Mouse (Mus musculus) yolk sac, embryonic 10.5 days (tissue): ENCODE results near the gene Cdk15.
A peak's percentile ranks its signal among the peaks of the same experiment; 100 is the strongest.

Source experiments
- DNase-seq: peaks from one replicate; pipeline ENCODE4 v3.0.0-alpha.2; 2017; ENCODE audit warnings: low spot score

Gene Cdk15

DNA sequence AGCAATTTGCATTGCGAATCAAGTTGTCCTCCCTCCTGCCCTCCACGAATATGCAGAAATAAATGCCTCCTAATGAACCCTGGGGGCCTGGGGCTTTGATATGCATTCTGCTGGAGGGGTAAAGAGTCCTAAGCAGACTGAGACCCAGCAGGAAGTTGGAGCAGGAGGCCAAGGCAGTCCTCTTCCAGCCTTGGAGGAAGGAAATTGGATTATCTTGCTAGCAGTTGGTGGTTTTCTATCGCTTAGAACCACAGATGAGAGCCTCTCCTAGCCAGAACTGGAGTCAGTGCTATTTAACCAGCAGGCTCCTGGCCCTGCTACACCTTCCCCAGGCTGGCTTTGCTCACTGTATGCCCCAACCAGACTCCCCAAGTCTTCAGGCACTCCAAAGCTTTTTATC lies 119.9 kb downstream of the Cdk15 start:
- no peak for DNase-seq

DNA sequence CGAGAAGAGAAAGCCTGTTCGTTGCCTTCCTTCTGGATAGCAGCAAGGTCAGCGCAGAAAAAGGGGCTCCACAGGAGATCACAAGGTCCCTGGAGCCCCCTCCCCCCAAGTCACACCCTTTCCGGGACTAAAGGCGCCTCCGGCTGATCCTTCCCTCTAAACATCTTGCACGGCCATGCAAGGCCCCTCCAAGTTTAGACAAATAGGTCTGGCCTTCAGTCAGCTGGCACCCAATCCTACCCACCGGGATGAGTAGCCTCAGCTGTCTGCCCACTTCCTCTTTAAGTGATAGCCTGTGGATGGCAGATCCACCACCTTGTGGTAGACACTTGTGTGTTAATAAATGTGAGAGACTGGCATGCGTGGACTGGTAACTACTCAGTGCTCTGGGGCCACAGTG lies 120.6 kb downstream of the Cdk15 start:
- no peak for DNase-seq

DNA sequence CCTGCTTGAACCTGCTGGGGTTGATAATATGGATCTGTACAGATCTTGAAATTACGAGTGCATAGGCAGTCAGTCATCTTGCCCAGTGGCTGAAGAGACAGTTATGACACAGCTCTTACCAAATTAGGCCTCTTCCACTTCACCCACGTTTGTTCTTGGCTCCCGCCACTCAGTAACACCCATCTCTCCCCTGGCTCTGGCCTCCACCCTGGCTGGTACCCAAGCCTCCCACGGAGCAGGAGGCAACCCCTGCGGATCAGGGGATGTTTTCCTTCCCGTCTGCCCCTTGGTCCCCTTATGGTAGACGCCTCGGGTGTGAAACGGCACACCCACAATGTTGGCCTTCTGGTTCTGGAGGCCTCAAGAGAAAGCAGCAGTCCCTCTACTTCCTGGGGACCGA lies 124.2 kb downstream of the Cdk15 start:
- no peak for DNase-seq

DNA sequence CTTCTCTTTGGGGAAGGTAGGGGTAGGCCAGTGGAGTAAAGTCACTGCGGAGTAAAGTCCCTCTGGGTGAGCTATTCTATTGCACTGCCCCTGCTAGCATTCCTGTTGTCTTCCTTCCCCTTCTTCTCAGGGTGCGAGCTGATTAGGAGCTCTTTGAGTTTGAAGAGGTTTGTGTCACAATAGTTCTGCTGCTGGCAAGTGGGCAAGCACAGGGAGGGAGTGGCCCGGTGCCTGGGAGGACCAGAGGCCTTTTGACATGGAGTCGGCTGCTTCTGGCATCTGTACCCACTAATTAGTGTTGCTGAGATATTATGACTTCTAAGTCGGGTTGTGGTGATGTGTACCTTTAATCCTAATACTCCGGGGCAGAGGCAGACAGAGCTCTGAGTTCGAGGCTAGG lies 124.8 kb downstream of the Cdk15 start:
- no peak for DNase-seq

DNA sequence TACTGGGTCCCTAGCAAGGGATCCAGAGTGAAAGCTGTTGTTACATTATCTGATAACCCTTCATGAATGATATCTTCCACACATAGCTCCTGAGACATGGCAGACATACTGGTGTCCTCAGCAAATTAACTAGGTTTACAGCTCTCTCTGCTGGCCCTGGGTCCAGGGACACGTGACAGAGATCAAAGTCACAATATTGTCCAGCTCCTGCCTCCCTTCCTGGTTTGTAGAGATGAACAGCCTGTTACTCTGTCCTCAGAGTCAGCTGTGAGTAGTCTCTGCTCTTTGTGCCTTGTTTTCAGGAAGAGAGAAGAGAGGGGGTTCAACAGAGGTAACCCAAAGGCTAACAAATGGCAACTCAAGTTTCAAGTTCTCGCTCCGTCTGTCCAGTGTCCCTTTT lies 125.8 kb downstream of the Cdk15 start:
- no peak for DNase-seq

DNA sequence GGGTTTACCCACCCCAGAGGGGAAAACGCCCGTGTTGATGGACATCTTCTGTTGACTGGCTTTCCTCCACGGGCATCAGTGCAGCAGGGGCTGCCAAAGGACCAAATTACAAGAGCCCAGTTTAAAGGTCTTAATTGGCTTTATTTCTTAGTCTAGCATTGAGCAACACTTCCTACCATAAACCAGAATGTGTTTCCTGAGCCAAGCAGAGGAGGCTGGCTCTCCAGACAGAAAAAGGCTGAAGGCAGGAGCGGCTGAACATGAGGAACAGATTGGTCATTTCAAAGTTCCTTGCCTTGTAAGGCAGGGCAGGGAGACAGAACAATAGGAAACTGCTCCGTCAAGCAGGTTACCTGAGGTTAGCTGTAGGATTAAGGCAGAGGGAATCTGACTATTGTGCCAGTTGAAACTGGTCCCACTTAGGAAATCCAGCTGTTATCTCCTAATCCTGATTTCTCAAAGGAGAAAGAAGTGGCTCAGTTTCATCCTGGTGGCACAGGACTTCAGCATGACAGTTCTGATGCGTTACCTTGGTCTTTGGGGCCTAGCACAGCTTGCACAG lies 126.4 kb downstream of the Cdk15 start:
- DNase-seq = no peak

DNA sequence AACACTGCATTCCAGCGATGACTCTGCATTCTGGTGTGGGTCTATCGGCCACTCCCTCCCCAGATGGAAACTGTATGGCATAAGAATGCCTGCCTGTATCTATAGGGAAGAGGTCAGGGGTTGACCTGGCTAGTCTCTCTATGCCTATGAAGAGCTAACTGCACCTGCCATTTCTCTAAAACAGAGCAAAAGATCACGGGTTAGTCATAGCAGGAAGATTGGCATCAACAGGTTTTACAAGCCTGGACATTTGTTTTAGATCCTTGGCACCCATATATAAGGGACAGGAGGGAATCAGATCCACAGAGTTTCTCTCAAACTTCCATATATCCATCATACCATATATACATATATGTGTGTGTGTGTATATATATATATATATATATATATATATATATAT lies 127.7 kb downstream of the Cdk15 start:
- DNase-seq = no peak

DNA sequence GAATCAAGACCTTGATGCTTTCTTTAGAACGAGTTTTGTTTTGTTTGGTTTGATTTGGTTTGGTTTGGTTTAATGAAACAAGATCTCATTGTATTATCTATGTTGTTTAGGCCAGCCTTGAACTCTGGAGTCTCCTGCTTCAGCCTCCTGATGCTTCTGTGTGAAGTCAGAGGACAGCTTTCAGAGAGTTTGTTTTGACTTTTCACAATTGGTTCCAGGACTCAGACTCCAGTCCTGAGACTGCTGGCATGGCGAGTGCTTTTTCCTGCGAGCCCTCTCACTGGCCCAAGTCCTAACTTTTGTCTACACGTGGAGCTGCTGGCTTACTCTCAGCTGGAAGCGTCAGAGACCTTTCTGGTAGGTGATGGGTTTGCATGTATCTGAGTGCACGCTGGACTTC lies 128.9 kb downstream of the Cdk15 start:
- no peak for DNase-seq

DNA sequence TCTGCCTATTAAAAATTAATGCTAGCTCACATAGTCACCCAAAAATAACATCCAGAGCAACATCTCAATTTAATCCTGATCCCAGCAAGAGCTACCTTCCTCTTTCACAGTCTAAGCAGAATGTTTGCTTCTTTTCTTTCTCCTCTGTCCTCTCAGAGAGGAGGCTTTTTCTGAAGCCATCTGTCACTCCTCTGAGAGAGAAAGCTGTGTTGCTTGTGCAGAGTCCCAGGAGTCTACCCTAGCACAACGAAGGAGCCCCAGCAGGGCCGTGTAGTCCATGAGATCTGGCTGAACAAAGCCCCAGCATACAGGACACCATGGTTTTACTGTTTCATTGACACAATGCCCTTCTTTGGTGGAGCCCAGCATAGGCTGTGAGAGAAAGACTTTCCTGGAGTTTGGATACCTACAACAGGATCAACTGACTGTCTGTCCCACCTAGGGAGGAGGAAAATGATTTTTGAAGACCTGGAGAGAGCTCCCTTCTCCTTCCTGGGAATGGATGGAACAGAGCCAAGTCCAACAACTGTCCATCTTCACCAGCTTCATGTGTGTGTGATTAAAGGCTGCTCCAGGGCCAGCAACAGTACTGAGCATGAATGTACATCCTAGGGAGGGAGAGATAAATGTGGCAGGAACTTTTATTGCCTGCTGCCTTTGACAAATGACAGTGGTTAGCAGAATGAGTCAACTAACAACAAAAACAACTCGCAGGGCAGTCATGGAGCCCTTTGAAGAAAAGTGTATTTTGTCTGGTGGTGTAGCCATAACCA lies 131.0 kb downstream of the Cdk15 start:
- DNase-seq = no peak

DNA sequence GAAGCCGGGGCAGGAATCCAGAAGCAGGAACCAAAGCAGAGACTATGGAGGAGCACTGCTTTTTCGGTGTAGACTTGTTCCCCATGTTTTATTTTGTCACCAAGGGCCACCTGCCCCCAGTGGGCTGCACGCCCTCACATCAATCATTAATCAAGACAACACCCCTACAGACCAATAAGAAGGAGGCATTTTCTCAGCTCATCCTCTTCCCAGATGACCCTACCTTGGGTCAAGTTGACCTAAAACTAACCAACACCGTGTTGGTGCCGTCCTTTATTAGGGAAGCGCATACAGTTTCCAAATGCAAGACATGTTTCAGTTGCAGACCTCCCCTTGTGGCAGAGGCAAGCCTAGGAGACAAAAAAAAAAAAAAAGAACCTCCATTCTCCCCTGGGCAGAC lies 132.5 kb downstream of the Cdk15 start:
- DNase-seq = no peak

DNA sequence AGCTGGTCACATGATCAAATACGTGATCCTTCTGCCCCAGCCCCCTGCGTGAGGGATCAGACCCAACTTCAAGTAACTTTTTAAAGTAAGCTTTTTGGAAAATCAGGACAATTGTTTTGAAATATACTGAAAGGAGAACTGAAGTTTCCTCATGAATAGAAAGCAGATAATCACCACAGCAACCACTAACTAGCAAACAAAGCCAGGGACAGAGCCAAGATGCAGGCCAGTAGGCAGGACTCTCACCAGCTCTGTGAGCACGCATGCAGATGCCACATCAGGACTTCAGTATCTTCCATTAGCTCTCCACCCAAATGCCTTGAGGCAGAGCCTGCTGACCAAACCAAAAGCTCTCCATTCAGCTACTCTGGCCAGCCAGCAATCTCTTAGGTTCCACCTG lies 135.0 kb downstream of the Cdk15 start:
- DNase-seq = no peak

DNA sequence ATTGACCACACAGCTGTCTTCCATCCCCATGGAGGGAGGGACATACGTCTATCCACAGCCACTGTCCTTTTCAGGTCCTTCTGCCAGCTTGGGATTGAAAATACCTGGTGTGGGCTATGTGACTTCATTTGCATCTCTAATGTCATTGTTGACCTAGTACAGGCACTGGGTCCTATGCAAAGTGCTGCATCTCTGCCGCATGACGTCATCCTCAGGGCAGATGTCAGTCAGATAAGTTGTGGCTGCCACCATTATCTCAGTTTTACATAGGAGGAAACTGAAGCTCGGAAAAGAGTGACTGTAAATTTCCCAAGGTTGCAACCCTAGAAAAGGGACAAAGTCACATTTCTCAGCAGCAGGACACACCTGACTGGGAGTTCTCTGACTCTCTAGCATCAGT lies 137.4 kb downstream of the Cdk15 start:
- no peak for DNase-seq

DNA sequence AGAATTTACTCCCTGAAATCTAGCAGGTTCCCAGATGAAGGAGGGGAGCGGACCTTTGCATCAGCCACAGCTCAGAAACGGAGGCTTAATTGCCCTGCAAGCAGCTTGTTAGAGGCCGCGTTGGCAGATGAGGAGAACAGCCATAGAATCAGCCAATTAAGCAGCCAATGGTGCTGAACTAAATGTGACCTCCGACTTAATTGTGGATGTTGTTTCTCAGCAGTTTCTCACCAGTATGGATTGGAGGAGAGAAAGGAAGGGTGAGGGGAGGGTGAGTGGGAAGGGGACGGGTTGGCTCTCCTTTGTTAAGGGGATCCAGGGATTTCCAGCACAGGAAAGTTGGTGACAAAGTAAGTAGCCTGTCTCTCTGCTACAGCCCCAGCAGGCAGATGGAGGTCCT lies 137.9 kb downstream of the Cdk15 start:
- DNase-seq = no peak

DNA sequence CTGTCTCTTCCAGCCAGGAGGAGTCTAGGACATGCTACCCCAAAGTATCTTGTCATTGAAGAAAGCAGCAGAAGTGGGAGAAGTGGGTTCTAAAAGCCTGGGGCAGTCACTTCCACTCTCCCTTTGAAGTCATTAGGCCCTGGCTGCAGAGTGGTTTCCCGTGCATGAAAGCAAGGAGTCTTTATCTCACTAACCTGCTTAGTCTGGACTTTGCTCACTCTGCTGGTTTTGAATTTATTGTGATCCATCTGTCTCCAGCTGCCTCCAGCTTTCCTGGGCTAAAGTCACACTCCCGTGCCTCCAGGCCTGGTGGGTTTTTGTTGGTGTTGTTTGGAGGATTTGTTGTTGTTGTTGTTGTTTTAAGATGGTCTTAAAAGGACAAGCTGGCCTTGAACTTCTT lies 139.3 kb downstream of the Cdk15 start:
- peak; percentile 26 for DNase-seq

DNA sequence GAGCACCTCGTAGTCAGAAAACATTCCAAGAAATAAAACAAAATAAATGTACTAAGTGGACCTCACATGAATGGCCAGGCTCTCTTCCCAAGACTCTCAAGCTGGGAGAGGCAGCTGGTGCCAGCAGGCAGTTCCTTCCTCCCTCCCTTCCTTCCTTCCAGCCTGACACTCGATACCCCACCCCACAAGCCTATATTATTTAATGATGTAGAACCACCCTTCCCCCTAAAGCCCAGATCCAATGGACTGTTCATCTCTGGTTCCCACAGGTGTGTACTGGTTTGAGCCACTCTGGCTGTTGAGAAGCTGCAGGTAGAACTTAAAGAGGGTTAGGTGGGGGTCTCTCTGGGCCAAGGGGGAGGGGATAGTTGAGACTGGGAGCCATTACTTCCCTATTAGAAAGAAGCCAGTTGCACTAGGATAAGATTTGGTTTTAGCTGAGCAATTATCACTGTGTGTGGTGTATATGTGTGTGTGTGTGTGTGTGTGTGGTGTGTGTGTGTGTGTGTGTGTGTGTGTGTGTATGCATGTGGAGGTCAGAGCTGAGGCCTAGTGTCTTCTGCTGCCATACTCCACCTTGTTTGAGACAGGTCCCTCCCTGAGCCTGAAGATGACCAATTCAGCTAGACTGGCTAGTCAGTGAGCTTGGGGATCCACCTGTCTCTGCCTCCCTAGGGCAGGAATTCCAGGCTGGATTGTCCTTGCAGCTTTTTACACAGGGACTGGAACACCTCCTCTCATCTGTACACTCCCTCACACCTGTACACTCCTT lies 143.0 kb downstream of the Cdk15 start:
- no peak for DNase-seq

DNA sequence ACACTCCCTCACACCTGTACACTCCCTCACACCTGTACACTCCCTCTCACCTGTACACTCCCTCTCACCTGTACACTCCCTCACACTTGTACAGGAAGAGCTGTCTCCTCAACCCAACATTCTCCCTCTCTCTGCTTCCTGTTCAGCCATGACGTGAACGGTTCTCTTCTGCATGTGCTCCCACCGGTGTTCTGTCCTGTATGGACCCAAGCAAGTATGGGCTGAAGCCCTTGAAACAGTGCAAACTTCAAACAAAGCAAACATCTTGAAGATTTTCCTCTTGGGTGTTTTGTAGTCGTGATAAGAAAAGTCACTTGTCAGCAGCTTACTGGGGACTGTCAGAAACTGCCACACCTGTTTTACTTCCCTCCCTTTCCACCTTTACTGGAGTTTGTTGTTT lies 144.5 kb downstream of the Cdk15 start:
- no peak for DNase-seq
